28 mouse cellular contexts compared by ENCODE assay signal in the genomic region with DNA sequence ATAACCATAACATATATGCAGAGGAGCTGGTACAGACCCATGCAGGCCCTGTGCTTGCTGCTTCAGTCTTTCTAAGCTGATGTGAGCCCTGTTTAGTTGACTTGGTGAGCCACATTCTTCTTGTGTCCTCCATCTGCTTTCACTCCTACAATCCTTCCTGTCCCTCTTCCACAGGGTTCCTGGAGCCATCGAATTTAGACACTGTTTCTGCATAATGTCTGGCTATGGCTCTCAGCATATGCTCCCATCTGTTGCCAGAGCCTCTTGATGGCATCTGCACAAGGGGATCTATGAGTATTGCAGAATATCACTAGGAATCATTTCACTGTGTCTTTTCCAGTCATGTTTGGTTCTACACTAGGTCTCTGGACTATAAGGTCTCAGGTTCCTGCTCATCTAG.
DNase-seq lines count a peak whose midpoint lies in the region; ATAC-seq lines count a peak whose summit lies in the region.
"Had no signal": no experiment of that assay in that cellular context is flagged by ENCODE, and none has a peak within 500 bp of the region (broad histone marks: within the 10 kb centered on the region; RNA-seq: fewer than 3 reads in every experiment).

No protein-coding gene starts in this region.

- intact Hi-C loops in left cerebral cortex, postnatal 14 days (cut with DNase I), result no loop called here
- intact Hi-C loops in left cerebral cortex, postnatal 4 days (cut with DNase I), result no loop called here

- no peaks in the 10 kb centered on the region for H3K27me3 ChIP-seq in midbrain, embryonic 13.5 days
- H3K27me3 ChIP-seq: CH12.LX; embryonic facial prominence, embryonic 13.5 days; forebrain, embryonic 12.5 days; forebrain, embryonic 15.5 days; hindbrain, embryonic 12.5 days; hindbrain, embryonic 15.5 days had no signal

- H3K4me2 ChIP-seq in midbrain, embryonic 13.5 days (replicated peaks), result no peak overlapping the region
- H3K4me2 ChIP-seq: embryonic facial prominence, embryonic 13.5 days; forebrain, embryonic 12.5 days; forebrain, embryonic 15.5 days; heart, embryonic 11.5 days; hindbrain, embryonic 12.5 days; hindbrain, embryonic 15.5 days had no signal

- H3K4me1 ChIP-seq in midbrain, embryonic 13.5 days (replicated peaks), result no peaks in the 10 kb centered on the region
- H3K4me1 ChIP-seq: embryonic facial prominence, embryonic 10.5 days; embryonic facial prominence, embryonic 13.5 days; forebrain, embryonic 12.5 days; forebrain, embryonic 15.5 days; hindbrain, embryonic 12.5 days; hindbrain, embryonic 15.5 days had no signal

- DNase-seq in layer of hippocampus, adult 11-12 months (ENCODE audit: low spot score), result peak; percentile 10
- no peak for DNase-seq in layer of hippocampus, adult 9-10 months (ENCODE audit: low spot score)
- DNase-seq in left cerebral cortex, postnatal 14 days (ENCODE audit: low spot score in 2 of 2), result peak; percentile 0 to 1
- DNase-seq in left cerebral cortex, postnatal 4 days, result no peak
- peak; percentile 5 for DNase-seq in right cerebral cortex, postnatal 25 days
- DNase-seq in right cerebral cortex, adult 2 months (ENCODE audit: low spot score in 2 of 2), result no peak
- DNase-seq: adrenal gland, adult 2 months; adrenal gland, postnatal 14 days; B cell, adult 2 months; cerebellum, adult 11-12 months; cerebellum, adult 8-10 months; cerebellum, postnatal 36 days; embryo, embryonic 11 days; gastrocnemius, adult 2 months; gastrocnemius, postnatal 14 days; heart, adult 11 months had no signal

- ATAC-seq in midbrain, embryonic 13.5 days, result no peak
- ATAC-seq: forebrain, embryonic 15.5 days; Patski had no signal

- no peak overlapping the region for H3K9ac ChIP-seq in midbrain, embryonic 13.5 days (replicated peaks)
- H3K9ac ChIP-seq: embryonic facial prominence, embryonic 13.5 days; forebrain, embryonic 12.5 days; forebrain, embryonic 15.5 days; hindbrain, embryonic 12.5 days; hindbrain, embryonic 15.5 days had no signal

- no peak overlapping the region for H3K27ac ChIP-seq in midbrain, embryonic 13.5 days
- H3K27ac ChIP-seq: embryonic facial prominence, embryonic 10.5 days; embryonic facial prominence, embryonic 13.5 days; forebrain, embryonic 12.5 days; forebrain, embryonic 15.5 days; gastrocnemius, adult 2 months; hindbrain, embryonic 12.5 days; hindbrain, embryonic 15.5 days had no signal

- 0 out of 2 replicates have a peak, but pooled peaks cover 3% of the 10 kb centered on the region for H3K9me3 ChIP-seq in midbrain, embryonic 13.5 days
- H3K9me3 ChIP-seq: embryonic facial prominence, embryonic 13.5 days; forebrain, embryonic 12.5 days; forebrain, embryonic 15.5 days; G1E; hindbrain, embryonic 12.5 days; hindbrain, embryonic 15.5 days had no signal

- WGBS in midbrain, embryonic 13.5 days, result 50% methylated on average over 1 of the region's 1 CpGs

- no peak overlapping the region for H3K4me3 ChIP-seq in midbrain, embryonic 13.5 days (replicated peaks)
- H3K4me3 ChIP-seq: embryonic facial prominence, embryonic 10.5 days; embryonic facial prominence, embryonic 13.5 days; erythroblast, embryonic 14.5 days; forebrain, embryonic 12.5 days; forebrain, embryonic 15.5 days; gastrocnemius, adult 2 months; hindbrain, embryonic 12.5 days; hindbrain, embryonic 15.5 days had no signal

- no peaks in the 10 kb centered on the region for H3K36me3 ChIP-seq in midbrain, embryonic 13.5 days
- H3K36me3 ChIP-seq: embryonic facial prominence, embryonic 10.5 days; embryonic facial prominence, embryonic 13.5 days; forebrain, embryonic 12.5 days; forebrain, embryonic 15.5 days; G1E; hindbrain, embryonic 12.5 days; hindbrain, embryonic 15.5 days had no signal

Comparison
In these comparisons a context has a peak if more than half of its experiments do, and no peak if none do; other contexts are left out.
1. DNase-seq: peak in layer of hippocampus, adult 11-12 months (single experiment), left cerebral cortex, postnatal 14 days (2 of 2) and right cerebral cortex, postnatal 25 days (single experiment); none in layer of hippocampus, adult 9-10 months (single experiment), left cerebral cortex, postnatal 4 days (single experiment) and right cerebral cortex, adult 2 months (0 of 2).